Mouse (Mus musculus) kidney, adult 2 months (tissue): ENCODE measurements around the gene Rps27rt.

Source experiments
- CTCF ChIP-seq: fragments of 200-500 bp; conservative IDR thresholded peaks from 2 replicates; pipeline ENCODE4 v1.5.1; 2011; ENCODE audit warnings: low read depth, mild to moderate bottlenecking, control low read depth, low read length, moderate library complexity, mixed read lengths; ENCODE audit not compliant: insufficient read depth, insufficient read length
- POLR2A ChIP-seq: fragments of 200-500 bp; IDR thresholded peaks from one replicate; pipeline ENCODE4 v1.6.1; 2011; ENCODE audit warnings: low read depth, low read length, control low read depth

- TF ChIP-seq CTCF (no peak), POLR2A (no peak)
Observed at GRCm38 (mm10) chr9:115029307-115029706, 46.8 kb upstream of the Rps27rt start.
